Mouse (Mus musculus): ENCODE results near the gene Maob. TPM values are rescaled to one million over a fixed set of nuclear protein-coding genes. Genes with fewer than 3 reads are reported as not detected.

Gene Maob
- polyA plus RNA-seq, 1 experiment from 2014 or later: 74.5 TPM

DNA sequence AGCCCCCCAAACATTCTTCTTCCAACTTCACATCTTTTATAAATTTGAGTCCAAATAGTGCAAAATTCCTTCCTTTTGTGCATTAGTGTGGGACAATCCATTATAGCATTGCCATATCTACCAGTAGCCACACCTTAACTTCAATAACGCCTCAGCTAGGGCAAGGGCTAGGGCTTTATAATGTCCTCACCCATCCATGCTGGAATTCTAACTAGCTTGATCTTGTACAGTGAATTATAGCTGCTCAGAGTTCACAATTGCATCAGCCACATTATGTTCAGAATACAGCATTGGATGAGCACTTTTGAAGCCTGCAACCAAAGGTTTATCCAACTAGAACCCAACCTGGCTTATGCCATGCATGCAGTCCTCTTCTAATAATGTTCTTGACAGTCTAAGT lies 8.9 kb upstream of the Maob start:
- Histone ChIP-seq H3K4me2 (ENCODE audit: low read depth, low read length) (no peak overlapping the region), H3K9ac (replicated peaks) (no peak overlapping the region), H3K4me1 (ENCODE audit: insufficient read depth) (no peaks in the 10 kb centered on the region), H3K4me3 (ENCODE audit: low read depth, low read length) (no peak overlapping the region), H3K36me3 (replicated peaks; ENCODE audit: insufficient read depth, low read length) (no peaks in the 10 kb centered on the region), H3K27ac (ENCODE audit: low read depth) (no peak overlapping the region), H3K9me3 (ENCODE audit: low read length) (no peaks in the 10 kb centered on the region), H3K27me3 (ENCODE audit: insufficient read depth, low read length) (no peaks in the 10 kb centered on the region)
- ATAC-seq (no peak), DNase-seq (no peak)
- WGBS (ENCODE audit: insufficient replicate concordance): 92% methylated on average over 1 of the region's 1 CpGs
- TF ChIP-seq EP300 (IDR thresholded peaks at IDR 0.05; ENCODE audit: low read depth) (no peak), CTCF (IDR thresholded peaks at IDR 0.05; ENCODE audit: low read depth) (no peak)

DNA sequence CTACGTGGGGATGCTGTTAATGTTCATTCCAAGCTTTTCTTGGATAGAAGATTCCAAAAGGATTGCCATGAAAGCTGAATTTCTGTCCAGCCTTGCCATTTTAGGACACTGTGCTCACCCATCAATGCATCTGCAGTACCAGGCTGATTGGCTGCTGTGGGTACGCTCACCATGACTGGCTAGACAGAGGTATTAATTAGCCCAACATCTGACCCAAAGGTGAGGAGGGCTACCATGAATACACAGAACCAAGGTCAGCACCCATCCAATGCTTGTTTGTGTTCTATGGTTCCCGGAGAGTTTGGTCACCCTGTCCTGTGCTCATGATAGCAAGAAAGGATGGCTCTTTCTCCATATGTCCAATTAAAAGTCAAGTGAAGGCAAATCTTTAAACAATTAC lies 1.2 kb downstream of the Maob start:
- peak overlapping the region; percentile 47 for H3K4me2 ChIP-seq (ENCODE audit: low read depth, low read length)
- WGBS (ENCODE audit: insufficient replicate concordance): 55% methylated on average over 3 of the region's 3 CpGs
- ATAC-seq: peak; percentile 76

DNA sequence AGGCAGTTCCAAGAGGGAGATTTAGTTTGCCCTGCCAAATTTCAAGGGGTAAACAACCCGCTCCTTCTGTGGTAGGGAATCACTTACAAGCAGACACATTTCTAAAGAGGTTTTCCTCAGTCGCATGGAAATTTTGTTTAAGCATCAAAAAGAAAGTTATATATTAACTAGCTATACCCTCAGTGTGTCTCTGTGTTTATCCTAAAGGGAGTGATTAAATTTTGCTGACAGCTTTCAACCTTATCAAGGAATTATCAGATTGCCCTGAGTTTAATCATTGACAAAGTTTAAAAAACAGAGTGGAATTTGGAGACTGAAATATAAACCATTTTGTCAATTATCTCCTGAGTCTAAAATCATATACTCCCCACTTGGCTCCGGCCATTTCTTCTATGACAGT lies 5.1 kb downstream of the Maob start:
- DNase-seq (no peak), ATAC-seq (no peak)
- Histone ChIP-seq H3K27ac (ENCODE audit: low read depth) (no peak overlapping the region), H3K9me3 (ENCODE audit: low read length) (no peaks in the 10 kb centered on the region), H3K36me3 (replicated peaks; ENCODE audit: insufficient read depth, low read length) (no peaks in the 10 kb centered on the region), H3K4me2 (ENCODE audit: low read depth, low read length) (no peak overlapping the region), H3K4me3 (ENCODE audit: low read depth, low read length) (no peak overlapping the region), H3K27me3 (ENCODE audit: insufficient read depth, low read length) (no peaks in the 10 kb centered on the region), H3K9ac (replicated peaks) (no peak overlapping the region), H3K4me1 (ENCODE audit: insufficient read depth) (no peaks in the 10 kb centered on the region)
- TF ChIP-seq CTCF (IDR thresholded peaks at IDR 0.05; ENCODE audit: low read depth) (no peak), EP300 (IDR thresholded peaks at IDR 0.05; ENCODE audit: low read depth) (no peak)
- 47% methylated on average over 3 of the region's 3 CpGs for whole genome bisulfite sequencing (ENCODE audit: insufficient replicate concordance)

More for the DNA sequence above, 1.2 kb downstream of the Maob start:
- no peaks in the 10 kb centered on the region for H3K27me3 ChIP-seq (ENCODE audit: insufficient read depth, low read length)
- H3K9ac ChIP-seq (replicated peaks): no peak overlapping the region
- H3K9me3 ChIP-seq (ENCODE audit: low read length): no peaks in the 10 kb centered on the region
- peak overlapping the region; percentile 40; the same call in 1 of the 2 replicates for H3K4me3 ChIP-seq (ENCODE audit: low read depth, low read length)
- H3K4me1 ChIP-seq (ENCODE audit: insufficient read depth): no peaks in the 10 kb centered on the region
- no peaks in the 10 kb centered on the region for H3K36me3 ChIP-seq (replicated peaks; ENCODE audit: insufficient read depth, low read length)
- H3K27ac ChIP-seq (ENCODE audit: low read depth): peak overlapping the region; percentile 75; the same call in 1 of the 2 replicates
- TF ChIP-seq CTCF (IDR thresholded peaks at IDR 0.05; ENCODE audit: low read depth): no peak
- no peak for TF ChIP-seq EP300 (IDR thresholded peaks at IDR 0.05; ENCODE audit: low read depth)
- peak; percentile 10 for DNase-seq

DNA sequence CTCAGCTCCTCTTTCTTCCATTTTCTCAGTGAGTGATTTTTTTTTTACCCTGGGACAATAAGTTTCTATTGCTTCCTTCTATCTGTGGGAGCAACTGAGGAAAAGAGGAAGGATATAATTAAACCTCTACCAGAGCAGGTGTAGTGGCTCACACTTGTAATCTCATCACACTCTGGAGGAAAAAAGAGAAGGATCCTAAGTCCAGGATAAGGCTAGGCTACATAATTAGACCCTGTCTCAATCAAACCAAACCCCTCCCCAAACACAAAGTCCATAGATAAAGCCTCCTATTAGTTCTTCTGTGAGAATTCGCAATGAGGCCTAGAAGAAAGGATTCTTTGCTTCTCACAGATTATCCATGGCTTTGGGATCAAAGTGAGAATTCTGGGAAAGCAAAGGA lies 49.7 kb downstream of the Maob start:
- H3K27me3 ChIP-seq (ENCODE audit: insufficient read depth, low read length): no peaks in the 10 kb centered on the region
- ATAC-seq (no peak), DNase-seq (no peak)
- H3K36me3 ChIP-seq (replicated peaks; ENCODE audit: insufficient read depth, low read length): no peaks in the 10 kb centered on the region
- no peak for TF ChIP-seq EP300 (IDR thresholded peaks at IDR 0.05; ENCODE audit: low read depth)
- no peak for TF ChIP-seq CTCF (IDR thresholded peaks at IDR 0.05; ENCODE audit: low read depth)
- H3K4me2 ChIP-seq (ENCODE audit: low read depth, low read length): no peak overlapping the region
- WGBS (ENCODE audit: insufficient replicate concordance): 47% methylated on average over 1 of the region's 1 CpGs
- H3K9ac ChIP-seq (replicated peaks): no peak overlapping the region
- no peaks in the 10 kb centered on the region for H3K9me3 ChIP-seq (ENCODE audit: low read length)
- H3K4me3 ChIP-seq (ENCODE audit: low read depth, low read length): no peak overlapping the region
- no peaks in the 10 kb centered on the region for H3K4me1 ChIP-seq (ENCODE audit: insufficient read depth)
- no peak overlapping the region for H3K27ac ChIP-seq (ENCODE audit: low read depth)

DNA sequence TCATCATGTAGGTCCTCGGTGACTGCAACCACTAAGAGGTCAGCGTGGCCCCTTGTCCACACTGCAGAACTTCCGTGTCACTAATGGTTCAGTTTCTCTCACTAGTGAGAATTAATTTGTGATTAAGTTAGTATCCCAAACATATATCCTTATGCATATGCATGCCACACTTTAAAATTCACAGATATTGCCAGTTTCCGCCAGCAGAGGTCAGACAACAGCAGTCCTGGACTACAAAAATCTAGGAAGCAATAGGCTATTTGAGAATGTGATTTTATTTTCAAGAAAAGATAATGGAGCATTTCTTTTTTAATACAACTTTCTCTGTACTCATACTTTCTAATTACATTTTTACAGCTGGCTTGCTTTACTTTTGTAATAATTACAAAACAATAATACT lies 51.0 kb downstream of the Maob start:
- Histone ChIP-seq H3K4me2 (ENCODE audit: low read depth, low read length) (no peak overlapping the region), H3K9ac (replicated peaks) (no peak overlapping the region), H3K4me1 (ENCODE audit: insufficient read depth) (no peaks in the 10 kb centered on the region), H3K27ac (ENCODE audit: low read depth) (no peak overlapping the region), H3K9me3 (ENCODE audit: low read length) (no peaks in the 10 kb centered on the region), H3K4me3 (ENCODE audit: low read depth, low read length) (no peak overlapping the region), H3K36me3 (replicated peaks; ENCODE audit: insufficient read depth, low read length) (no peaks in the 10 kb centered on the region), H3K27me3 (ENCODE audit: insufficient read depth, low read length) (no peaks in the 10 kb centered on the region)
- 67% methylated on average over 4 of the region's 4 CpGs for WGBS (ENCODE audit: insufficient replicate concordance)
- DNase-seq (no peak), ATAC-seq (no peak)
- no peak for TF ChIP-seq EP300 (IDR thresholded peaks at IDR 0.05; ENCODE audit: low read depth)
- TF ChIP-seq CTCF (IDR thresholded peaks at IDR 0.05; ENCODE audit: low read depth): peak; percentile 41

DNA sequence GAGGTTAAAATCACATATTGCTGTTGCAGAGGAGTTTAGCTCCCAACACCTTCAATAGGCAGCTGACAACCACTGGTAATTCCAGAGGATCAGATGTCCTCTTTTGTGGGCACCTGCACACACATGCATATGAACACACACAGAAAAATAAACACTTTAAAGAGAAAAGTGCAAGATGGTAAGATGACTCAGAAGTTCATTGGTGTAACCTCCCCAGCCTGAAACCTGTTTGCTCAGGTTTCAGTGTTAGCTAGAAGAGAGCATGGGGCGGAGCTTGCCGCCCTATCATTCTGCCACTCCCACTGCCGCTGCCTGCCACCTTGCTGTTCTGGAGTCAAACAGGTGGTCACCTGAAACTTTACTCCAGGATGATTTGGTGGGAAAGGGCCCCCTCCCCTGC lies 55.7 kb downstream of the Maob start:
- Histone ChIP-seq H3K4me3 (ENCODE audit: low read depth, low read length) (no peak overlapping the region), H3K27ac (ENCODE audit: low read depth) (no peak overlapping the region), H3K9ac (replicated peaks) (no peak overlapping the region), H3K4me1 (ENCODE audit: insufficient read depth) (no peaks in the 10 kb centered on the region), H3K4me2 (ENCODE audit: low read depth, low read length) (no peak overlapping the region), H3K36me3 (replicated peaks; ENCODE audit: insufficient read depth, low read length) (no peaks in the 10 kb centered on the region), H3K27me3 (ENCODE audit: insufficient read depth, low read length) (no peaks in the 10 kb centered on the region), H3K9me3 (ENCODE audit: low read length) (no peaks in the 10 kb centered on the region)
- ATAC-seq (no peak), DNase-seq (no peak)
- TF ChIP-seq CTCF (IDR thresholded peaks at IDR 0.05; ENCODE audit: low read depth) (no peak), EP300 (IDR thresholded peaks at IDR 0.05; ENCODE audit: low read depth) (no peak)
- WGBS (ENCODE audit: insufficient replicate concordance): 40% methylated on average over 3 of the region's 3 CpGs

DNA sequence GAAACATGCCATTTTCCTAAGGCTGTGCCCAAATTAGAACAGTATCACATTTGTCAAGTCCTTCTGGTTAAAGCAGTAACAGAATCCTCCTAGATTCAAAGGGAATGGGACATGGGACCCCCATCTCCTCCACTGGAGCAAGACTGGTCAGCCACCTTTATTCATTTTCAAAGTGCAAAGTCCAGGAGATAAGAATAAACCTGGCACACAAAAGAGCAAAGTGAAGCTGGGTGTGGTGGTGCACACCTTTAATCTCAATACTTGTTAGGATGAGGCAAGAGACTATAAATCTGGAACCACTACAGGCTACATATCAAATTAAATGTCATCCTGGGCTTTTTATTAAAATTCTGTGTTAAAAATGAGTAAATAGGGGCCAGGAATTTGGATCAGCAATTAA lies 62.4 kb downstream of the Maob start:
- no peak overlapping the region for H3K27ac ChIP-seq (ENCODE audit: low read depth)
- no peak overlapping the region for H3K4me3 ChIP-seq (ENCODE audit: low read depth, low read length)
- no peak for ATAC-seq
- no peaks in the 10 kb centered on the region for H3K4me1 ChIP-seq (ENCODE audit: insufficient read depth)
- TF ChIP-seq CTCF (IDR thresholded peaks at IDR 0.05; ENCODE audit: low read depth) (no peak), EP300 (IDR thresholded peaks at IDR 0.05; ENCODE audit: low read depth) (no peak)
- no peak for DNase-seq
- no peaks in the 10 kb centered on the region for H3K9me3 ChIP-seq (ENCODE audit: low read length)
- H3K36me3 ChIP-seq (replicated peaks; ENCODE audit: insufficient read depth, low read length): no peaks in the 10 kb centered on the region
- no peak overlapping the region for H3K9ac ChIP-seq (replicated peaks)
- H3K4me2 ChIP-seq (ENCODE audit: low read depth, low read length): no peak overlapping the region
- H3K27me3 ChIP-seq (ENCODE audit: insufficient read depth, low read length): no peaks in the 10 kb centered on the region

All from liver, postnatal 0 days (tissue).